Mouse (Mus musculus) CH12.LX (cell line): ENCODE results near the gene Cnst. TPM values are rescaled to one million over a fixed set of nuclear protein-coding genes. Genes with fewer than 3 reads are reported as not detected.

Experiments
- DNase-seq: peaks from one replicate; pipeline ENCODE4 v3.0.0-alpha.2; 2013; ENCODE audit errors: extremely low read depth
- H3K27ac ChIP-seq: 2 replicates; pipeline ENCODE4 v1.5.1; 2012; ENCODE audit warnings: low read depth, mild to moderate bottlenecking, control low read depth, moderate library complexity; ENCODE audit not compliant: insufficient read depth
- H3K27me3 ChIP-seq: replicated peaks from 2 replicates; pipeline ENCODE3; 2012; ENCODE audit warnings: inconsistent platforms
- H3K36me3 ChIP-seq, 2 experiments: replicated peaks in 1 of 2; 2 replicates each; pipeline versions ENCODE3 to v1.6.1; 2012; ENCODE audit warnings: inconsistent platforms in 1 of 2, low read length in 1 of 2, mild to moderate bottlenecking in 1 of 2, mixed read lengths in 1 of 2, moderate library complexity in 1 of 2; ENCODE audit not compliant: control insufficient read depth in 1 of 2, insufficient read depth in 1 of 2
- H3K4me1 ChIP-seq, 2 experiments: 2 replicates each; pipeline ENCODE4 v1.6.1; 2012; ENCODE audit warnings: inconsistent platforms in 1 of 2, moderate library complexity in 1 of 2; ENCODE audit not compliant: insufficient read depth in 2 of 2, control insufficient read depth in 1 of 2
- H3K4me2 ChIP-seq: 2 replicates; pipeline ENCODE4 v1.6.1; 2012; ENCODE audit warnings: low read depth, mild to moderate bottlenecking, control low read depth; ENCODE audit not compliant: poor library complexity, insufficient read depth, severe bottlenecking
- H3K4me3 ChIP-seq, 3 experiments: fragments of 150-350 bp in 1 of 3; sonication (generic) in 1 of 3; replicated peaks in 1 of 3; 2 replicates each; pipeline versions ENCODE3 to v1.5.1; 2011 to 2012; ENCODE audit warnings: low read depth in 2 of 3, low read length in 2 of 3, mild to moderate bottlenecking in 2 of 3, moderate library complexity in 2 of 3, control low read depth in 1 of 3, improper control_type of control experiment in 1 of 3, inconsistent platforms in 1 of 3, mixed read lengths in 1 of 3; ENCODE audit not compliant: poor library complexity in 1 of 3
- H3K79me2 ChIP-seq: replicated peaks from 2 replicates; pipeline ENCODE4 v1.6.1; 2012; ENCODE audit warnings: mild to moderate bottlenecking, moderate library complexity; ENCODE audit not compliant: control insufficient read depth, poor library complexity, insufficient read depth, severe bottlenecking; ENCODE audit errors: extremely low read depth
- H3K9ac ChIP-seq: 2 replicates; pipeline ENCODE4 v1.6.1; 2012; ENCODE audit warnings: low read depth, mild to moderate bottlenecking, control low read depth, moderate library complexity; ENCODE audit not compliant: insufficient read depth
- H3K9me3 ChIP-seq: replicated peaks from 2 replicates; pipeline ENCODE3; 2012; ENCODE audit warnings: low read length, inconsistent platforms, mixed read lengths
- BHLHE40 ChIP-seq: IDR thresholded peaks from 2 replicates; pipeline ENCODE4 v1.6.1; 2011; ENCODE audit warnings: mild to moderate bottlenecking, low read depth, low read length, improper control_type of control experiment
- CHD1 ChIP-seq: IDR thresholded peaks from 2 replicates; pipeline ENCODE4 v1.6.1; 2012; ENCODE audit warnings: low read depth, low read length, improper control_type of control experiment, inconsistent platforms
- CTCF ChIP-seq, 2 experiments: IDR thresholded peaks in 1 of 2; conservative IDR thresholded peaks in 1 of 2; 2 replicates each; pipeline ENCODE4 v1.5.1; 2011 to 2012; ENCODE audit warnings: low read depth in 2 of 2, low read length in 2 of 2, improper control_type of control experiment in 1 of 2, inconsistent platforms in 1 of 2, mild to moderate bottlenecking in 1 of 2, moderate library complexity in 1 of 2
- E2F4 ChIP-seq: IDR thresholded peaks from 2 replicates; pipeline ENCODE4 v1.6.1; 2011; ENCODE audit warnings: low read depth, low read length, improper control_type of control experiment; ENCODE audit not compliant: insufficient replicate concordance
- ELF1 ChIP-seq: IDR thresholded peaks from 2 replicates; pipeline ENCODE4 v1.6.1; 2014; ENCODE audit warnings: low read depth, mild to moderate bottlenecking, inconsistent platforms, low read length, improper control_type of control experiment
- EP300 ChIP-seq: IDR thresholded peaks from 2 replicates; pipeline ENCODE4 v1.6.1; 2011; ENCODE audit warnings: low read length, improper control_type of control experiment
- ETS1 ChIP-seq: conservative IDR thresholded peaks from 2 replicates; pipeline ENCODE4 v1.6.1; 2012; ENCODE audit warnings: low read depth, mild to moderate bottlenecking, inconsistent platforms, low read length, improper control_type of control experiment, moderate library complexity
- GABPA ChIP-seq: IDR thresholded peaks from 2 replicates; pipeline ENCODE4 v1.6.1; 2012; ENCODE audit warnings: low read depth, low read length, improper control_type of control experiment, inconsistent platforms; ENCODE audit not compliant: insufficient replicate concordance
- HCFC1 ChIP-seq: IDR thresholded peaks from 2 replicates; pipeline ENCODE4 v1.6.1; 2012; ENCODE audit warnings: low read depth, mild to moderate bottlenecking, inconsistent platforms, low read length, improper control_type of control experiment
- IRF4 ChIP-seq: IDR thresholded peaks from 2 replicates; pipeline ENCODE4 v1.6.1; 2014; ENCODE audit warnings: low read depth, mild to moderate bottlenecking, inconsistent platforms, low read length, improper control_type of control experiment
- JUN ChIP-seq: IDR thresholded peaks from 2 replicates; pipeline ENCODE4 v1.6.1; 2011; ENCODE audit warnings: low read depth, mild to moderate bottlenecking, low read length, improper control_type of control experiment, moderate library complexity; ENCODE audit not compliant: insufficient read depth
- JUND ChIP-seq: conservative IDR thresholded peaks from 2 replicates; pipeline ENCODE4 v1.6.1; 2011; ENCODE audit warnings: low read depth, low read length, improper control_type of control experiment
- KAT2A ChIP-seq: IDR thresholded peaks from 2 replicates; pipeline ENCODE4 v1.6.1; 2012; ENCODE audit warnings: low read length, improper control_type of control experiment, inconsistent platforms; ENCODE audit not compliant: insufficient replicate concordance
- MAFK ChIP-seq: IDR thresholded peaks from 2 replicates; pipeline ENCODE4 v1.6.1; 2011; ENCODE audit warnings: low read length, improper control_type of control experiment; ENCODE audit not compliant: insufficient replicate concordance
- MAZ ChIP-seq: IDR thresholded peaks from 2 replicates; pipeline ENCODE4 v1.6.1; 2012; ENCODE audit warnings: low read depth, mild to moderate bottlenecking, inconsistent platforms, low read length, improper control_type of control experiment, moderate library complexity
- MEF2A ChIP-seq: IDR thresholded peaks from 2 replicates; pipeline ENCODE4 v1.6.1; 2014; ENCODE audit warnings: low read depth, mild to moderate bottlenecking, inconsistent platforms, low read length, improper control_type of control experiment, borderline replicate concordance
- MYC ChIP-seq: IDR thresholded peaks from 2 replicates; pipeline ENCODE4 v1.6.1; 2011; ENCODE audit warnings: low read depth, mild to moderate bottlenecking, improper control_type of control experiment, low read length
- NELFE ChIP-seq: IDR thresholded peaks from 2 replicates; pipeline ENCODE4 v1.6.1; 2011; ENCODE audit warnings: low read depth, low read length, improper control_type of control experiment
- NRF1 ChIP-seq: IDR thresholded peaks from 2 replicates; pipeline ENCODE4 v1.6.1; 2014; ENCODE audit warnings: low read depth, mild to moderate bottlenecking, inconsistent platforms, low read length, improper control_type of control experiment, moderate library complexity
- PAX5 ChIP-seq: IDR thresholded peaks from 2 replicates; pipeline ENCODE4 v1.6.1; 2012; ENCODE audit warnings: low read length, inconsistent platforms, mixed read lengths
- POLR2A ChIP-seq: IDR thresholded peaks from 2 replicates; pipeline ENCODE4 v1.6.1; 2011; ENCODE audit warnings: low read depth, mild to moderate bottlenecking, improper control_type of control experiment, low read length
- POLR2AphosphoS2 ChIP-seq: IDR thresholded peaks from 2 replicates; pipeline ENCODE4 v1.6.1; 2011; ENCODE audit warnings: low read depth, low read length, improper control_type of control experiment
- RAD21 ChIP-seq: IDR thresholded peaks from 2 replicates; pipeline ENCODE4 v1.6.1; 2011; ENCODE audit warnings: low read depth, mild to moderate bottlenecking, low read length, improper control_type of control experiment, moderate library complexity
- RCOR1 ChIP-seq: conservative IDR thresholded peaks from 2 replicates; pipeline ENCODE4 v1.6.1; 2012; ENCODE audit warnings: low read depth, mild to moderate bottlenecking, inconsistent platforms, low read length, improper control_type of control experiment
- SMC3 ChIP-seq: IDR thresholded peaks from 2 replicates; pipeline ENCODE4 v1.6.1; 2011; ENCODE audit warnings: low read depth, low read length, improper control_type of control experiment
- TBP ChIP-seq: conservative IDR thresholded peaks from 2 replicates; pipeline ENCODE4 v1.6.1; 2011; ENCODE audit warnings: low read depth, low read length, improper control_type of control experiment
- TCF12 ChIP-seq: IDR thresholded peaks from 2 replicates; pipeline ENCODE4 v1.6.1; 2014; ENCODE audit warnings: low read depth, mild to moderate bottlenecking, inconsistent platforms, low read length, improper control_type of control experiment
- UBTF ChIP-seq: IDR thresholded peaks from 2 replicates; pipeline ENCODE4 v1.6.1; 2012; ENCODE audit warnings: low read depth, mild to moderate bottlenecking, inconsistent platforms, low read length, improper control_type of control experiment, moderate library complexity
- USF1 ChIP-seq: IDR thresholded peaks from 2 replicates; pipeline ENCODE4 v1.6.1; 2014; ENCODE audit warnings: low read depth, mild to moderate bottlenecking, inconsistent platforms, low read length, improper control_type of control experiment
- ZC3H11A ChIP-seq: IDR thresholded peaks from 2 replicates; pipeline ENCODE4 v1.6.1; 2012; ENCODE audit warnings: low read depth, mild to moderate bottlenecking, inconsistent platforms, low read length, improper control_type of control experiment
- ZMIZ1 ChIP-seq: IDR thresholded peaks from 2 replicates; pipeline ENCODE4 v1.6.1; 2012; ENCODE audit warnings: low read depth, mild to moderate bottlenecking, inconsistent platforms, low read length, improper control_type of control experiment
- ZNF384 ChIP-seq: IDR thresholded peaks from 2 replicates; pipeline ENCODE4 v1.6.1; 2012; ENCODE audit warnings: low read depth, low read length, improper control_type of control experiment, inconsistent platforms
- dilution Hi-C: fragments of 300-500 bp; cut with MboI; formaldehyde crosslinking; loops from 2 replicates; pipeline ENCODE4 v1.14.3; 2020; ENCODE audit warnings: low sequenced_read_pairs; ENCODE audit not compliant: extremely low pct_unique_long_range_greater_than_20kb, extremely low pct_ligation_motif_present
- in situ Hi-C: fragments of 300-500 bp; cut with MboI; formaldehyde crosslinking; loops from 3 replicates; pipeline ENCODE4 v1.14.3; 2019; ENCODE audit warnings: low sequenced_read_pairs, low pct_ligation_motif_present, low pct_unique_long_range_greater_than_20kb, mixed read lengths
- polyA plus RNA-seq: library from polyadenylated mRNA; unstranded; fragments of >175 nt; gene quantifications from 2 replicates; pipeline ENCODE4 v1.2.1, GENCODE M21; 2012; ENCODE audit warnings: low read depth; ENCODE audit not compliant: insufficient read length
- total RNA-seq, 2 experiments: library from RNA; depleted of rRNA; stranded (reverse); fragments of 300-350 nt in 1 of 2; fragments of >200 nt in 1 of 2; gene quantifications; 2 replicates each; pipeline ENCODE4 v1.2.3; 2012 to 2014

Cnst gene
- total and polyA plus RNA-seq, 3 experiments: 7.8 to 10.2 (median 9.3) TPM

DNA sequence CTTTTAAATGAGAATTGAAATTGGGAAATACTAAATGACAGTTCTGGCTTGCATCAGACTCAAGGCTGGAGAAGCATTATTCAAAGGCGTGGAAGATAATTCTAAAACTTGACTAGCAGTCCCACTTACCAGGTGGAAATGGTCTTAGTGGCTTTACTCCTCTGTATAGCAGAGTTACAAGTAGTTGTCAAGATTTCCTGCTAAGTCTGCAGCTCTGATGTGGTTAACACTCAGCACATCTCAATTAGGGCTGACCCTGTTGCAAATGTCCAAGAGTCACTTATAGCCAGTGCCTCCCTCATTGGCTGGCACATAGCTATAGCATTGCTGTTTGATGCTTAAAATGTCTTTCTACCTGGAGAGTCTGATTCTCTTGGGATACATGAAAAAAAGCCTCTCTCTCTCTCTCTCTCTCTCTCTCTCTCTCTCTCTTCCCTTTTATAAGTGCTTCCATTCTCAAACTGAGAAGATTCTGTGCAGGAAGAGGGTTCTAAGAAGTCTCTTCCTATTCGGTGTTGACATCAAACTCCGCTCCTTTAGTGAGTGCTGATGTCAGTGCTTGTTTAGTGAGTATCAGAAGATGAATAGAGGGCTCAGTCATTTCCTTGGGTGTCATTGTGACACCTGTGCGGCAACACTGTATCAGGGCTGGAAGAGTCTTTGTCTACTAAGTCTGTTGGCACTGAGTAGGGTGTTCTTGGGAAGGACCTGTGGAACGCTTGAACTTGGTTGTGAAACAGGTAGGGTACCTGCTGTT lies 3.0 kb downstream of the Cnst start:
- peaks cover 15 to 58% of the 10 kb centered on the region in 2 experiments for H3K4me1 ChIP-seq
- H3K4me3 ChIP-seq: no peak overlapping the region
- in situ Hi-C loops: no loop called here
- H3K9ac ChIP-seq: no peak overlapping the region
- H3K36me3 ChIP-seq: peaks cover 0 to 12% of the 10 kb centered on the region in 2 experiments
- H3K9me3 ChIP-seq: no peaks in the 10 kb centered on the region
- peaks cover 19% of the 10 kb centered on the region for H3K79me2 ChIP-seq
- DNase-seq: no peak
- H3K27me3 ChIP-seq: no peaks in the 10 kb centered on the region
- TF ChIP-seq ELF1 (no peak), EP300 (no peak)
- H3K4me2 ChIP-seq: no peak overlapping the region
- dilution Hi-C loops: no loop called here
- H3K27ac ChIP-seq: no peak overlapping the region

GRCm38 (mm10) chr1:179551336-179551735 lies 5.2 kb downstream of the Cnst start:
- Histone ChIP-seq H3K9me3 (no peaks in the 10 kb centered on the region), H3K9ac (no peak overlapping the region; the same call in 1 of the 2 replicates), H3K4me2 (peak overlapping the region; percentile 54; the same call in 1 of the 2 replicates), H3K4me3 (no peak overlapping the region), H3K79me2 (peaks cover 3% of the 10 kb centered on the region), H3K4me1 (peaks cover 12 to 46% of the 10 kb centered on the region in 2 experiments), H3K27me3 (no peaks in the 10 kb centered on the region), H3K36me3 (peaks cover 0 to 8% of the 10 kb centered on the region in 2 experiments), H3K27ac (no peak overlapping the region)
- in situ Hi-C loops (no loop called here), dilution Hi-C loops (no loop called here)
- peak; percentile 62 for DNase-seq
- peak; percentile 41; the same call in 1 of the 2 replicates for TF ChIP-seq JUND
- no peak for TF ChIP-seq E2F4
- no peak for TF ChIP-seq RCOR1
- TF ChIP-seq NELFE: no peak
- TF ChIP-seq POLR2A: no peak
- TF ChIP-seq GABPA: no peak
- TF ChIP-seq ETS1: 0 out of 2 replicates have a peak, but pooled peaks have one; percentile 39
- no peak for TF ChIP-seq CHD1
- no peak for TF ChIP-seq POLR2AphosphoS2
- TF ChIP-seq CTCF (conservative IDR thresholded peaks at IDR 0.05 in 1 of 2, IDR thresholded peaks at IDR 0.05 in 1 of 2; ENCODE audit: low read depth in 2 of 2, low read length in 2 of 2): no peak
- peak; percentile 45; the same call in 1 of the 2 replicates for TF ChIP-seq IRF4
- TF ChIP-seq JUN: no peak
- no peak for TF ChIP-seq USF1
- no peak for TF ChIP-seq TCF12
- TF ChIP-seq HCFC1: no peak
- TF ChIP-seq KAT2A: no peak
- TF ChIP-seq MYC: peak; percentile 44; the same call in 1 of the 2 replicates
- no peak for TF ChIP-seq NRF1
- 0 out of 2 replicates have a peak, but pooled peaks have one; percentile 6 for TF ChIP-seq TBP
- no peak for TF ChIP-seq RAD21
- no peak for TF ChIP-seq UBTF
- no peak for TF ChIP-seq ZNF384
- TF ChIP-seq PAX5: no peak
- TF ChIP-seq MAFK: no peak
- no peak for TF ChIP-seq MAZ
- TF ChIP-seq ZMIZ1: no peak
- TF ChIP-seq ZC3H11A: no peak
- TF ChIP-seq MEF2A: peak; percentile 64; the same call in 1 of the 2 replicates
- no peak for TF ChIP-seq BHLHE40
- no peak for TF ChIP-seq SMC3
